Mouse (Mus musculus) ES-E14 (cell line): ENCODE measurements around the gene Dagla. TPM values are rescaled to one million over a fixed set of nuclear protein-coding genes. Genes with fewer than 3 reads are reported as not detected.

Experiments
- DNase-seq: peaks from one replicate; pipeline ENCODE4 v3.0.0-alpha.2; 2013; ENCODE audit warnings: low read depth, low spot score
- H3K27ac ChIP-seq: 2 replicates; pipeline ENCODE4 v1.5.1; 2012; ENCODE audit warnings: low read depth, mild to moderate bottlenecking, low read length, moderate library complexity, mixed read lengths; ENCODE audit not compliant: poor library complexity, insufficient read depth, severe bottlenecking
- H3K36me3 ChIP-seq: 2 replicates; pipeline ENCODE4 v1.6.1; 2012; ENCODE audit warnings: mild to moderate bottlenecking, low read length, moderate library complexity, mixed read lengths; ENCODE audit not compliant: control insufficient read depth, poor library complexity, insufficient read depth, severe bottlenecking
- H3K4me1 ChIP-seq, 2 experiments: fragments of 150-350 bp in 1 of 2; sonication (generic) in 1 of 2; 2 replicates each; pipeline ENCODE4 v1.6.1; 2012; ENCODE audit warnings: low read length in 2 of 2, mild to moderate bottlenecking in 1 of 2, mixed read lengths in 1 of 2; ENCODE audit not compliant: control insufficient read depth in 2 of 2, insufficient read depth in 2 of 2, poor library complexity in 1 of 2
- H3K4me3 ChIP-seq, 2 experiments: fragments of 150-350 bp in 1 of 2; sonication (generic) in 1 of 2; 2 replicates each; pipeline ENCODE4 v1.5.1; 2012; ENCODE audit warnings: low read length in 2 of 2, low read depth in 1 of 2, mild to moderate bottlenecking in 1 of 2, mixed read lengths in 1 of 2; ENCODE audit not compliant: insufficient read depth in 1 of 2, poor library complexity in 1 of 2, severe bottlenecking in 1 of 2
- H3K9ac ChIP-seq: 2 replicates; pipeline ENCODE4 v1.6.1; 2012; ENCODE audit warnings: low read depth, mild to moderate bottlenecking, low read length, mixed read lengths; ENCODE audit not compliant: poor library complexity, insufficient read depth, severe bottlenecking
- H3K9me3 ChIP-seq: fragments of 150-350 bp; sonication (generic); 2 replicates; pipeline ENCODE4 v1.6.1; 2012; ENCODE audit warnings: low read depth, mild to moderate bottlenecking, low read length; ENCODE audit not compliant: control insufficient read depth, insufficient read depth
- CHD2 ChIP-seq: IDR thresholded peaks from 2 replicates; pipeline ENCODE4 v1.6.1; 2014; ENCODE audit warnings: mild to moderate bottlenecking, low read depth, low read length, inconsistent platforms
- HCFC1 ChIP-seq: IDR thresholded peaks from 2 replicates; pipeline ENCODE4 v1.6.1; 2012; ENCODE audit warnings: low read length, inconsistent platforms, borderline replicate concordance; ENCODE audit not compliant: insufficient read depth
- MAFK ChIP-seq: IDR thresholded peaks from 2 replicates; pipeline ENCODE4 v1.6.1; 2014; ENCODE audit warnings: mild to moderate bottlenecking, low read depth, low read length, inconsistent platforms; ENCODE audit not compliant: insufficient read depth
- ZC3H11A ChIP-seq: IDR thresholded peaks from 2 replicates; pipeline ENCODE4 v1.6.1; 2012; ENCODE audit warnings: low read depth, mild to moderate bottlenecking, inconsistent platforms, low read length, borderline replicate concordance
- ZNF384 ChIP-seq: IDR thresholded peaks from 2 replicates; pipeline ENCODE4 v1.6.1; 2012; ENCODE audit warnings: low read depth, low read length, inconsistent platforms
- in situ Hi-C, 2 experiments: fragments of 600-800 bp; cut with MboI; formaldehyde crosslinking; loops; one replicate each; pipeline ENCODE4 v1.15.1; 2025; ENCODE audit warnings: low sequenced_read_pairs in 2 of 2, inconsistent platforms in 1 of 2; ENCODE audit not compliant: unreplicated experiment in 2 of 2
- total RNA-seq: library from RNA; depleted of rRNA; stranded (reverse); fragments of 300-350 nt; gene quantifications from 2 replicates; pipeline ENCODE4 v1.2.3, GENCODE M21; 2012

The Dagla gene
- total RNA-seq, 1 experiment = 1.2 TPM

- no peaks in the 10 kb centered on the region for H3K9me3 ChIP-seq
- in situ Hi-C loops = no loop called here
- DNase-seq = peak; percentile 49
- TF ChIP-seq ZC3H11A = no peak
- no peak for TF ChIP-seq HCFC1
- no peak for TF ChIP-seq CHD2
- no peak for TF ChIP-seq MAFK
- TF ChIP-seq ZNF384 = no peak
- H3K4me1 ChIP-seq = peaks cover 15 to 64% of the 10 kb centered on the region in 2 experiments; a peak in 3 of 4 replicates
- H3K9ac ChIP-seq = peak overlapping the region; percentile 41; the same call in 1 of the 2 replicates
- H3K36me3 ChIP-seq = peaks cover 35% of the 10 kb centered on the region; the same call in 1 of the 2 replicates
- peak overlapping the region; percentile 30 to 36; a peak in 3 of 4 replicates for H3K4me3 ChIP-seq
- peak overlapping the region; percentile 87 for H3K27ac ChIP-seq
Measured at GRCm38 (mm10) chr19:10231871-10232270, 72.8 kb downstream of the Dagla start.

GRCm38 (mm10) chr19:10231016-10231415, 73.7 kb downstream of the Dagla start:
- DNase-seq = no peak
- Histone ChIP-seq H3K27ac (peak overlapping the region; percentile 87), H3K9ac (peak overlapping the region; percentile 41; the same call in 1 of the 2 replicates), H3K9me3 (no peaks in the 10 kb centered on the region), H3K4me3 (peak overlapping the region; percentile 30 to 36; a peak in 3 of 4 replicates), H3K4me1 (peaks cover 15 to 66% of the 10 kb centered on the region in 2 experiments; a peak in 3 of 4 replicates), H3K36me3 (peaks cover 36% of the 10 kb centered on the region)
- no peak for TF ChIP-seq CHD2
- TF ChIP-seq MAFK = no peak
- no peak for TF ChIP-seq HCFC1
- TF ChIP-seq ZC3H11A = no peak
- TF ChIP-seq ZNF384 = no peak
- in situ Hi-C loops = no loop called here

GRCm38 (mm10) chr19:10225767-10226166, 78.9 kb downstream of the Dagla start:
- Histone ChIP-seq H3K27ac (no peak overlapping the region), H3K4me1 (peaks cover 14 to 59% of the 10 kb centered on the region in 2 experiments; a peak in 3 of 4 replicates)

GRCm38 (mm10) chr19:10224637-10225453, 79.8 kb downstream of the Dagla start:
- Histone ChIP-seq H3K4me1 (peaks cover 14 to 59% of the 10 kb centered on the region in 2 experiments; a peak in 3 of 4 replicates), H3K27ac (peak overlapping the region; percentile 7; the same call in 1 of the 2 replicates), H3K36me3 (peaks cover 52% of the 10 kb centered on the region), H3K9ac (peak overlapping the region; percentile 20; the same call in 1 of the 2 replicates), H3K4me3 (no peak overlapping the region; a peak in 1 of 4 replicates), H3K9me3 (no peaks in the 10 kb centered on the region)
- in situ Hi-C loops = no loop called here
- TF ChIP-seq HCFC1 (no peak), CHD2 (no peak), MAFK (no peak), ZC3H11A (no peak), ZNF384 (no peak)
- DNase-seq = no peak

More at GRCm38 (mm10) chr19:10225767-10226166, 78.9 kb downstream of the Dagla start:
- in situ Hi-C loops = no loop called here
- Histone ChIP-seq H3K36me3 (peaks cover 43% of the 10 kb centered on the region), H3K9ac (no peak overlapping the region), H3K9me3 (no peaks in the 10 kb centered on the region), H3K4me3 (no peak overlapping the region)
- no peak for DNase-seq
- TF ChIP-seq HCFC1 = no peak
- TF ChIP-seq CHD2 = no peak
- no peak for TF ChIP-seq ZNF384
- no peak for TF ChIP-seq ZC3H11A
- no peak for TF ChIP-seq MAFK
